Mouse (Mus musculus): ENCODE data around the gene Gpr162. TPM values are rescaled to one million over a fixed set of nuclear protein-coding genes. Genes with fewer than 3 reads are reported as not detected.
"Not testable (repeated sequence)": the region's sequence is repeated elsewhere in the genome, so short reads cannot be mapped to it uniquely, and the experiment has no call there.

Gene Gpr162
- total and polyA plus RNA-seq, 2 experiments from 2014 or later, result 38.1 to 160 TPM

GRCm38 (mm10) chr6:124904161-124904981 lies 40.6 kb upstream of the Gpr162 start:
- 6% methylated on average over 24 of the region's 24 CpGs for WGBS

GRCm38 (mm10) chr6:124903580-124904151 lies 39.9 kb upstream of the Gpr162 start:
- Histone ChIP-seq H3K27ac (ENCODE audit: low read depth, low read length) (peak overlapping the region; percentile 99), H3K4me3 (ENCODE audit: low read depth, low read length) (peak overlapping the region; percentile 40), H3K27me3 (ENCODE audit: insufficient read depth, low read length) (no peaks in the 10 kb centered on the region), H3K9ac (peak overlapping the region; percentile 74), H3K4me2 (ENCODE audit: low read depth) (peak overlapping the region; percentile 78), H3K4me1 (ENCODE audit: insufficient read depth) (peaks cover 11% of the 10 kb centered on the region), H3K36me3 (ENCODE audit: insufficient read depth) (no peaks in the 10 kb centered on the region), H3K9me3 (ENCODE audit: low read length) (no peaks in the 10 kb centered on the region)
- peak; percentile 98 for TF ChIP-seq CTCF (IDR thresholded peaks at IDR 0.05; ENCODE audit: low read depth)
- 1% methylated on average over 23 of the region's 23 CpGs for WGBS
- ATAC-seq, result peak; percentile 88
- peak; percentile 91 for DNase-seq

More at GRCm38 (mm10) chr6:124904161-124904981, 40.6 kb upstream of the Gpr162 start:
- H3K9ac ChIP-seq, result peak overlapping the region; percentile 74
- H3K4me1 ChIP-seq (ENCODE audit: insufficient read depth), result peaks cover 11% of the 10 kb centered on the region
- peak; percentile 77 for TF ChIP-seq CTCF (IDR thresholded peaks at IDR 0.05; ENCODE audit: low read depth)
- H3K9me3 ChIP-seq (ENCODE audit: low read length), result no peaks in the 10 kb centered on the region
- H3K27me3 ChIP-seq (ENCODE audit: insufficient read depth, low read length), result no peaks in the 10 kb centered on the region
- no peaks in the 10 kb centered on the region for H3K36me3 ChIP-seq (ENCODE audit: insufficient read depth)
- H3K4me3 ChIP-seq (ENCODE audit: low read depth, low read length), result peak overlapping the region; percentile 40
- peak; percentile 88 for ATAC-seq
- H3K27ac ChIP-seq (ENCODE audit: low read depth, low read length), result peak overlapping the region; percentile 99
- peak overlapping the region; percentile 78 for H3K4me2 ChIP-seq (ENCODE audit: low read depth)
- DNase-seq, result peak; percentile 89

- Histone ChIP-seq H3K9me3 (ENCODE audit: low read length) (no peaks in the 10 kb centered on the region), H3K27ac (ENCODE audit: low read depth, low read length) (no peak overlapping the region), H3K4me1 (ENCODE audit: insufficient read depth) (peaks cover 11% of the 10 kb centered on the region), H3K4me3 (ENCODE audit: low read depth, low read length) (no peak overlapping the region), H3K27me3 (ENCODE audit: insufficient read depth, low read length) (no peaks in the 10 kb centered on the region), H3K36me3 (ENCODE audit: insufficient read depth) (no peaks in the 10 kb centered on the region), H3K4me2 (ENCODE audit: low read depth) (no peak overlapping the region), H3K9ac (no peak overlapping the region)
- DNase-seq, result no peak
- no peak for TF ChIP-seq CTCF (IDR thresholded peaks at IDR 0.05; ENCODE audit: low read depth)
- ATAC-seq, result no peak
These were observed 38.1 kb upstream of the Gpr162 start for GRCm38 (mm10) chr6:124901851-124902250.

- DNase-seq (peak; percentile 9), ATAC-seq (no peak)
- no peaks in the 10 kb centered on the region for H3K9me3 ChIP-seq (ENCODE audit: low read length)
- H3K27ac ChIP-seq (ENCODE audit: low read depth, low read length), result no peak overlapping the region
- no peaks in the 10 kb centered on the region for H3K36me3 ChIP-seq (ENCODE audit: insufficient read depth)
- H3K27me3 ChIP-seq (ENCODE audit: insufficient read depth, low read length), result no peaks in the 10 kb centered on the region
- H3K9ac ChIP-seq, result no peak overlapping the region
- no peak for TF ChIP-seq CTCF (IDR thresholded peaks at IDR 0.05; ENCODE audit: low read depth)
- peaks cover 11% of the 10 kb centered on the region for H3K4me1 ChIP-seq (ENCODE audit: insufficient read depth)
- no peak overlapping the region for H3K4me3 ChIP-seq (ENCODE audit: low read depth, low read length)
- 60% methylated on average over 10 of the region's 10 CpGs for WGBS
- no peak overlapping the region for H3K4me2 ChIP-seq (ENCODE audit: low read depth)
These were observed 37.2 kb upstream of the Gpr162 start for GRCm38 (mm10) chr6:124900801-124901480.

GRCm38 (mm10) chr6:124900056-124900800 lies 36.4 kb upstream of the Gpr162 start:
- no peak overlapping the region for H3K4me2 ChIP-seq (ENCODE audit: low read depth)
- H3K9me3 ChIP-seq (ENCODE audit: low read length), result no peaks in the 10 kb centered on the region
- no peak overlapping the region for H3K27ac ChIP-seq (ENCODE audit: low read depth, low read length)
- no peak for DNase-seq
- H3K9ac ChIP-seq, result no peak overlapping the region
- 50% methylated on average over 8 of the region's 8 CpGs for WGBS
- TF ChIP-seq CTCF (IDR thresholded peaks at IDR 0.05; ENCODE audit: low read depth), result no peak
- no peaks in the 10 kb centered on the region for H3K36me3 ChIP-seq (ENCODE audit: insufficient read depth)
- H3K4me1 ChIP-seq (ENCODE audit: insufficient read depth), result peaks cover 11% of the 10 kb centered on the region
- no peak overlapping the region for H3K4me3 ChIP-seq (ENCODE audit: low read depth, low read length)
- ATAC-seq, result no peak
- H3K27me3 ChIP-seq (ENCODE audit: insufficient read depth, low read length), result no peaks in the 10 kb centered on the region

DNA sequence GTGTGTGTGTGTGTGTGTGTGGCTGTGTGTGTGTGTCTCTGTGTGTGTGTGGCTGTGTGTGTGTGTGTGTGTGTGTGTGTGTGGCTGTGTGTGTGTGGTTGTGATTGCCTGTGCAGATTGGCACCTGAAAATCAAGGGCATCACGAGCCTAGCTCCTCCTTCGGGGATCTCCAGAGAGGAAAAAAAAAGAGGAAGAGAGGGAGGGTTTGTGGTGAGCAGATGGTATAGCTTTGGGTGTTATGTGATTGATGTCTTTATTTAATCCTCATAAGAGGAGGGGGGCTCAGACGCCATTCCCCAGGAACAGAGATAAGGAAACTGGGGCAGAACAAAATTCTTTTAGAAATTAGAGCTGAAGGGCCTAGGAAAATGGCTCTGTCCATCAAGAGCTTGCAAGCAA lies 34.6 kb upstream of the Gpr162 start:
- Histone ChIP-seq H3K4me3 (ENCODE audit: low read depth, low read length) (no peak overlapping the region), H3K4me2 (ENCODE audit: low read depth) (no peak overlapping the region), H3K27me3 (ENCODE audit: insufficient read depth, low read length) (no peaks in the 10 kb centered on the region), H3K9me3 (ENCODE audit: low read length) (no peaks in the 10 kb centered on the region), H3K9ac (no peak overlapping the region), H3K27ac (ENCODE audit: low read depth, low read length) (no peak overlapping the region), H3K4me1 (ENCODE audit: insufficient read depth) (0 out of 2 replicates have a peak, but pooled peaks cover 5% of the 10 kb centered on the region), H3K36me3 (ENCODE audit: insufficient read depth) (no peaks in the 10 kb centered on the region)
- WGBS, result 40% methylated on average over 3 of the region's 3 CpGs
- ATAC-seq (peak; percentile 19; the same call in 1 of the 2 replicates), DNase-seq (no peak)
- TF ChIP-seq CTCF (IDR thresholded peaks at IDR 0.05; ENCODE audit: low read depth), result no peak

- H3K9ac ChIP-seq; H3K36me3 ChIP-seq (ENCODE audit: insufficient read depth); ATAC-seq; H3K4me1 ChIP-seq (ENCODE audit: insufficient read depth); H3K4me3 ChIP-seq (ENCODE audit: low read depth, low read length); DNase-seq; H3K4me2 ChIP-seq (ENCODE audit: low read depth); H3K27me3 ChIP-seq (ENCODE audit: insufficient read depth, low read length); H3K9me3 ChIP-seq (ENCODE audit: low read length); H3K27ac ChIP-seq (ENCODE audit: low read depth, low read length): not testable (repeated sequence)
- 96% methylated on average over 2 of the region's 2 CpGs for WGBS
These were observed 30.3 kb upstream of the Gpr162 start for GRCm38 (mm10) chr6:124894113-124894512.

Measured in forebrain, postnatal 0 days (tissue).